ENCODE assay signal across 13 mouse cellular contexts in the genomic region with DNA sequence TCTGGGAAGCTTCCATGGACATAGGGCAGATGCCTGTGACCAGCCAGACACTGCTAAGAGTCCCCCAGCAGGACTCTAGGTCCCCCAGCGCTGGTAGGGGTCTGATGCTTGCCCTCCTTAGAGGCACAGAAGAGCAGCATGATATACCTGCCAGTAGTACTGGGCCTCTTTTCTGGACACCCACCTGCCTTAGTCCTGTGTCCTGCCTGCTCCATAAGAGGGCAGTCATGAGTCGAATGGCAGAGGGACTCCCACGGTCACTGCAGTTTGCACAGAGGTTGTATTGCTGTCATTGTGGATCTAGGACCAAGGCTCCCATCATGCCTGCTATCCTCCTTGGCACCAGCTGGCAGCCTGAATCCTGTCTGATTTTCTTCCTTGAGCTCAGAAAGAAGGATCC. TPM values are rescaled to one million over a fixed set of nuclear protein-coding genes. Genes with fewer than 3 reads are reported as not detected.
A peak's percentile ranks its signal among the peaks of the same experiment; 100 is the strongest.
DNase-seq lines count a peak whose midpoint lies in the region; TF ChIP-seq lines count a peak whose summit lies in the region.
"Had no signal": no experiment of that assay in that cellular context is flagged by ENCODE, and none has a peak within 500 bp of the region (broad histone marks: within the 10 kb centered on the region; RNA-seq: fewer than 3 reads in every experiment).

No protein-coding gene starts in this region.

- 70% methylated on average over 3 of the region's 3 CpGs for WGBS in kidney, adult 2 months

- peak; percentile 42 for TF ChIP-seq CTCF in kidney, adult 2 months (conservative IDR thresholded peaks at IDR 0.05; ENCODE audit: insufficient read depth, insufficient read length, low read depth, low read length)

- DNase-seq in kidney, adult 2 months = no peak
- DNase-seq in kidney, adult 9 months = no peak
- peak; percentile 10 to 22 for DNase-seq in spleen, postnatal 10 days (ENCODE audit: low spot score in 2 of 2)
- DNase-seq in spleen, adult 12 weeks (ENCODE audit: low spot score) = no peak
- peak; percentile 26 for DNase-seq in brain, adult 2 months (ENCODE audit: low read depth, low spot score)
- DNase-seq in urinary bladder, adult 2 months (ENCODE audit: low spot score) = no peak
- no peak for DNase-seq in MN1 (ENCODE audit: low spot score)
- DNase-seq: kidney, postnatal 14 days; thymus, postnatal 4 days had no signal

- TF ChIP-seq POLR2A in kidney, adult 2 months (IDR thresholded peaks at IDR 0.05; ENCODE audit: low read depth, low read length) = no peak

- no peak overlapping the region for H3K4me3 ChIP-seq in kidney, adult 2 months (ENCODE audit: insufficient read depth, low read depth, low read length)
- H3K4me3 ChIP-seq: erythroblast, embryonic 14.5 days; hindbrain, embryonic 15.5 days; limb, embryonic 13.5 days; megakaryocyte, embryonic 14.5 days had no signal

- no peaks in the 10 kb centered on the region for H3K27me3 ChIP-seq in kidney, adult 2 months (replicated peaks; ENCODE audit: control insufficient read depth, insufficient read depth, low read length)
- H3K27me3 ChIP-seq: hindbrain, embryonic 15.5 days; limb, embryonic 13.5 days; megakaryocyte, embryonic 14.5 days had no signal

- H3K4me1 ChIP-seq in kidney, adult 2 months (ENCODE audit: control insufficient read depth, insufficient read depth, low read length) = no peaks in the 10 kb centered on the region

- no peak overlapping the region for H3K27ac ChIP-seq in kidney, adult 2 months (ENCODE audit: insufficient read depth, low read depth, low read length)
- H3K27ac ChIP-seq: hindbrain, embryonic 15.5 days; limb, embryonic 13.5 days had no signal

- no peaks in the 10 kb centered on the region for H3K36me3 ChIP-seq in kidney, adult 2 months (ENCODE audit: control insufficient read depth, insufficient read depth, low read length)

RNA-seq across cellular contexts. Expression of a gene that starts 25.1 kb away (rescaled TPM):
- 11.7 and 11.8 TPM in 2 replicates for polyA plus RNA-seq in kidney, adult 2 months (2012; rRNA removed)
- polyA plus RNA-seq in urinary bladder, adult 2 months (2012; rRNA removed) = 13.0 and 14.9 TPM in 2 replicates

Comparison
In these comparisons a context has a peak if more than half of its experiments do, and no peak if none do; other contexts are left out.
1. DNase-seq: peak in spleen, postnatal 10 days (2 of 2) and brain, adult 2 months (single experiment); none in kidney, adult 2 months (single experiment), kidney, adult 9 months (single experiment), spleen, adult 12 weeks (single experiment), urinary bladder, adult 2 months (single experiment) and MN1 (single experiment).